Mouse (Mus musculus) thymus, adult 2 months (tissue): ENCODE data around the gene Wwox.

ENCODE experiments used
- CTCF ChIP-seq: fragments of 200-500 bp; IDR thresholded peaks from 2 replicates; pipeline ENCODE4 v1.5.1; 2012; ENCODE audit warnings: mild to moderate bottlenecking, control low read depth, low read length, moderate library complexity, borderline replicate concordance; ENCODE audit not compliant: control insufficient read depth, poor library complexity, insufficient read depth; ENCODE audit errors: extremely low read depth
- POLR2A ChIP-seq: fragments of 200-500 bp; IDR thresholded peaks from 2 replicates; pipeline ENCODE4 v1.6.1; 2012; ENCODE audit warnings: mild to moderate bottlenecking, low read length, control low read depth, moderate library complexity; ENCODE audit not compliant: control insufficient read depth, poor library complexity, insufficient read depth; ENCODE audit errors: extremely low read depth

DNA sequence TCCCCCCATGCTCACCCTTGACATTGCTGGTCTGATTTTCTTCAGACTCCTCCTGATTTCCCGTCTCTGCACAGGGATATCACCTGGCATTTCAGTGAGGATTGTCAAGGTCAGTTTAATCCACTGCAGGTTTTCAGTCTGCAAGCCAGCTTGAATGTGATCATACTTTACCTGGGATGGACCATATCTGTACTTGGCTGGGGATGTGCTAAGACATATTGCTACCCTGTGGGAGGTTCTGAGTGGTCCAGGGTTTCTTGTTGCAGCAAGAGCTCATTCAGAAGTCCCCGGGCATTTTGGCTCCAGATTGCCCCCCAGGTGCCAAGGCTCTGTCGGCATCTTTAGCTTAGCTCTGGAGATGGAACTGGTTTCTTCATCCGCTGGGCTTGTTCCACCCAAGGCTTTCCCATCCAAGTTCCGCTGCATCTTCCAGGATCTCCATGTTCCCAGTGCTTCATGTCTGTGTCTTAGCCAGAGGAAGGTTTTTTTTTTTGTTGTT lies 52.3 kb downstream of the Wwox start:
- TF ChIP-seq POLR2A: no peak
- TF ChIP-seq CTCF: no peak
